Mouse (Mus musculus) kidney, embryonic 15.5 days (tissue): ENCODE data around the gene Mfge8. TPM values are rescaled to one million over a fixed set of nuclear protein-coding genes. Genes with fewer than 3 reads are reported as not detected.

ENCODE experiments used
- ATAC-seq: fragments of 200-750 bp; cut with Nextera tagmentation; replicated peaks from 2 replicates; pipeline ENCODE4 v1.8.0; 2017; ENCODE audit warnings: moderate TSS enrichment; ENCODE audit not compliant: low FRiP score
- H3K27ac ChIP-seq: fragments of 300-500 bp; sonication (generic); 2 replicates; pipeline ENCODE4 v1.5.1; 2015; ENCODE audit warnings: mild to moderate bottlenecking, inconsistent platforms
- H3K27me3 ChIP-seq: fragments of 300-500 bp; sonication (generic); 2 replicates; pipeline ENCODE4 v1.6.1; 2015; ENCODE audit warnings: inconsistent platforms
- H3K36me3 ChIP-seq: fragments of 300-500 bp; sonication (generic); 2 replicates; pipeline ENCODE4 v1.6.1; 2015; ENCODE audit warnings: inconsistent platforms
- H3K4me1 ChIP-seq: fragments of 300-500 bp; sonication (generic); 2 replicates; pipeline ENCODE4 v1.6.1; 2015; ENCODE audit warnings: inconsistent platforms
- H3K4me2 ChIP-seq: fragments of 300-500 bp; sonication (generic); 2 replicates; pipeline ENCODE4 v1.6.1; 2015; ENCODE audit warnings: moderate library complexity, mild to moderate bottlenecking, inconsistent platforms
- H3K4me3 ChIP-seq: fragments of 300-500 bp; sonication (generic); replicated peaks from 2 replicates; pipeline ENCODE4 v1.5.1; 2015; ENCODE audit warnings: mild to moderate bottlenecking, inconsistent platforms
- H3K9ac ChIP-seq: fragments of 300-500 bp; sonication (generic); 2 replicates; pipeline ENCODE4 v1.6.1; 2015; ENCODE audit warnings: mild to moderate bottlenecking, inconsistent platforms
- H3K9me3 ChIP-seq: fragments of 300-500 bp; sonication (generic); replicated peaks from 2 replicates; pipeline ENCODE4 v1.6.1; 2016; ENCODE audit warnings: inconsistent platforms
- WGBS: fragments of 180-500 bp; shearing (Covaris S2); methylation state at CpG from one replicate; pipeline ENCODE4 v1.1.7; 2015; ENCODE audit warnings: mixed read lengths; 5-methylcytosine and 5-hydroxymethylcytosine counted together
- polyA plus RNA-seq: library from polyadenylated mRNA; unstranded; fragments of >200 nt; fragmentation: Nextera tagmentation; extraction: Ambion mirVana; gene quantifications from 2 replicates; pipeline ENCODE4 v1.2.1, GENCODE M21; 2015

The Mfge8 gene
- polyA plus RNA-seq, 1 experiment from 2014 or later = 265 TPM

DNA sequence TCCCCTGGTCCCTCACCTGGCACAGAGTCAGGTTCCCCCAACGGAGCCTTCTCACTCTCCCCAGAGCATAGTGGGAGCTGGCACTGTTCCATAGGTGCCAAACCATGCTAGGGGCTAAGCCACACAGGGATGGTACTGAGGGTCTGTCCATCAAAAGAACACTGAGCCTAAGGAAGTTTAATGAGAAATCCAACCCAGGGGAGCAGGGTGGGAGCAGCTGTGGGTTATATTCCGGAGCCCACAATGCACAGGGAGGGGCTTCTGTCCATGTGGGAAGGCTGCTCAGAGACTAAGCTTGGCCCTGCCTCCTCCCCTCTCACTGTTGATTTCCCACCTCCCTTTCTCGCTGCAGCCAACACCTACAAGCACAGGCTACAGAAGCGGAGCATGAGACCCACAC, 35.0 kb downstream of the Mfge8 start:
- no peak overlapping the region for H3K9ac ChIP-seq
- H3K4me2 ChIP-seq = no peak overlapping the region
- no peak overlapping the region for H3K27ac ChIP-seq
- no peak overlapping the region for H3K4me3 ChIP-seq
- H3K4me1 ChIP-seq = no peaks in the 10 kb centered on the region
- no peaks in the 10 kb centered on the region for H3K27me3 ChIP-seq
- no peak for ATAC-seq
- WGBS = 41% methylated on average over 4 of the region's 4 CpGs
- H3K9me3 ChIP-seq = no peaks in the 10 kb centered on the region
- no peaks in the 10 kb centered on the region for H3K36me3 ChIP-seq

- no peak overlapping the region for H3K4me3 ChIP-seq
- no peaks in the 10 kb centered on the region for H3K36me3 ChIP-seq
- H3K27me3 ChIP-seq = no peaks in the 10 kb centered on the region
- no peak for ATAC-seq
- no peak overlapping the region for H3K9ac ChIP-seq
- no peak overlapping the region for H3K27ac ChIP-seq
- WGBS = 81% methylated on average over 5 of the region's 5 CpGs
- H3K4me1 ChIP-seq = no peaks in the 10 kb centered on the region
- H3K4me2 ChIP-seq = no peak overlapping the region
- H3K9me3 ChIP-seq = no peaks in the 10 kb centered on the region
These were observed 52.4 kb downstream of the Mfge8 start for GRCm38 (mm10) chr7:79096492-79096891.

- Histone ChIP-seq H3K9ac (no peak overlapping the region), H3K27ac (no peak overlapping the region), H3K4me3 (no peak overlapping the region), H3K4me1 (no peaks in the 10 kb centered on the region), H3K27me3 (no peaks in the 10 kb centered on the region), H3K9me3 (no peaks in the 10 kb centered on the region), H3K4me2 (no peak overlapping the region), H3K36me3 (no peaks in the 10 kb centered on the region)
- WGBS = 72% methylated on average over 4 of the region's 4 CpGs
- no peak for ATAC-seq
These were observed 59.7 kb downstream of the Mfge8 start for GRCm38 (mm10) chr7:79089111-79089510.

Other genes with a start within 250 kb of the Mfge8 start
- gene Isg20, start 235.6 kb downstream of the Mfge8 start, polyA plus RNA-seq = 1.9 and 4.6 TPM in 2 replicates
- gene Acan, start 95.6 kb downstream of the Mfge8 start, polyA plus RNA-seq = 0.52 and 0.81 TPM in 2 replicates
- 5.2 and 5.5 TPM in 2 replicates for gene Hapln3, start 18.0 kb downstream of the Mfge8 start, polyA plus RNA-seq
- gene Abhd2, start 124.1 kb upstream of the Mfge8 start, polyA plus RNA-seq = 12.0 and 12.2 TPM in 2 replicates
- 0.14 and 0.39 TPM in 2 replicates for gene Rlbp1, start 238.0 kb upstream of the Mfge8 start, polyA plus RNA-seq
- gene Fanci, start 242.9 kb upstream of the Mfge8 start, polyA plus RNA-seq = 12.0 and 12.6 TPM in 2 replicates